Mouse (Mus musculus) kidney, postnatal 14 days (tissue): Measurements from ENCODE around the gene Vcan.

Source experiments
- DNase-seq: peaks from one replicate; pipeline ENCODE4 v3.0.0; 2022; ENCODE audit warnings: mixed read lengths

The Vcan gene

GRCm38 (mm10) chr13:89720497-89720896 lies 21.8 kb downstream of the Vcan start:
- no peak for DNase-seq

DNA sequence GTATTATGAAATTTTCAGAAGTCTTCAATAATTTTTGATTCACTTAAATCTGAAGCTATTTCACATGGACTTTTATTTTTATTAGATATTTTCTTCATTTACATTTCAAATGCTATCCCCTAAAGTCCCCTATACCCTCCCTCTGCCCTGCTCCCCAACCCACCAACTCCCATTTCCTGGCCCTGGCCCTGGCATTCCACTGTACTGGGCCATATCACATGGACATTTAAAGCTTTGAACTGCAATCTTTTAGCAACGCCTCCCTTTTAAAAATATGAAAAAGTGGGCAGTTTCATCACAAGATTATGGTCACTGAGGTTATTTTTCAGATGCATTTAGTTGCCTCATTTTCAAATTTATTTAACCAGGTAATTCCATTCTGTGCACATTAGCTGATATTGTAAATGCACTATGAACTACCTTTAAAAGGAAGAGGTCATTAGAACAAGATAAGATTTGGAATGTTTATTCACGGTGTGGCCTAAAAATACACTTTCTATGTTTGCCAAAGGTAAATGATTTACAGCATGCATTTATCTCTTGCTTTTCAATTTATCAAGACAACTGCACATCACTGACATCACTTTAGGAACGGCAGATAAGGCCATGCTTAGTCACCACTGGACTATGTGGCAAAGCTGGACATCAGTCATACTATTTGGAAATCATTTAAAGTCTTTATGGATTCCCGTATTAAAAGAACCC lies 32.7 kb downstream of the Vcan start:
- no peak for DNase-seq

- DNase-seq: peak; percentile 13
Measured at GRCm38 (mm10) chr13:89708151-89708927, 34.0 kb downstream of the Vcan start.

DNA sequence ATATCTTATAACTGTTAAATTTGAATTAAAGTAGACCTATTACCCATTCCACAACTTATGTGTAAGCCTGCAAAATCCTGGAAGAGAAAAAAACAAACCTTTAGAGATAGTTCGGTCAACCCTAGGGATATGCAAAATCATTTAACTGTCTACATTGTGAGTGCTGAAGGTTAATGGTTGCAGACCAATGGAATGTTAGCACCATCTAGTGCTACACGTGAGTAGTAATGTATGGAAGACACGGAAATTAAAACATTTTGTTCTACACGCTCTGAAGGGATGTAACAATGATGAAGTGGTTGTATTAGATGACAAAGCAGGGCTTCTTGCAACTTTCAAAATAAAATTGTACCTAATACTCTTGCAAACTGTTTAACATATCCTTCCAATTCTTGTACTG lies 39.9 kb downstream of the Vcan start:
- no peak for DNase-seq

GRCm38 (mm10) chr13:89699998-89700555 lies 42.2 kb downstream of the Vcan start:
- no peak for DNase-seq

DNA sequence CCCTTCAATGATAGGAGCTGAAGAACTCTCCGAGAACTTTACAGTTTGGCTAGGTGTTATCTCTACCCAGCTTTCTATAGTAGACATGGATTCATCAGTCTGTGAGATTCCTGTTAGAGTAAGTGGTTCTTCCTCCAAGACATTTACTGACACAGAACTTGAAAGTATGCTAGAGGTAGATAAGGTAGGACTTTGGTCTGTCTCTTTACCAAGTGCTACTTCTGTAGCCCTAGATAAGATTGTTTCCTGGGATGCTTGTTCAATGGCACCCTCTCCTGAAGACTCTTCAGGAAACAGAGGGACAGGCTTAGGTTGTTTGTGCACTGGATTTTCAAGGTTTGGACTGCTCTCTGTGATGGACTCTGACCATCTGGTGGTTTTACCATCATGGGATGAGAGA lies 49.7 kb downstream of the Vcan start:
- DNase-seq: no peak

GRCm38 (mm10) chr13:89683490-89683889 lies 58.8 kb downstream of the Vcan start:
- no peak for DNase-seq

DNA sequence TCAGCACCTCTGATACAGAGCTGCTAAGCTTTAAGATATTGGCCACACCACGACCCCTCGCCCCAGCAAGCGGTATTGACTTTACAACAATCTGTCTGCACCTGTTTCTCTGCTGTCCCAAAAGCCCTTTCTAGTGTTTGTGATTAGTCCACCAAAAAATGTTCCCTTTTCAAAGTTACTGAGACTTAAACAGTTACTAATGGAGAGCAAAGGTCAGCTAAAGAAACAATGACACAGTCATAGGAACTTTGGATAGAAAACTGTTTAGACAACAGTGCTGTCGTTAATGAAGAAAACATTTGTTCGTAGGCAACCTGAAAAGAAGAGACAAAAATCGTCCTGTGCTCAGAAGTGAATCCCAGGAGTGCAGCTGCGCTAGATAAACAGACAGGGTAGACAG lies 60.1 kb downstream of the Vcan start:
- DNase-seq: no peak

GRCm38 (mm10) chr13:89679756-89680155 lies 62.6 kb downstream of the Vcan start:
- no peak for DNase-seq

DNA sequence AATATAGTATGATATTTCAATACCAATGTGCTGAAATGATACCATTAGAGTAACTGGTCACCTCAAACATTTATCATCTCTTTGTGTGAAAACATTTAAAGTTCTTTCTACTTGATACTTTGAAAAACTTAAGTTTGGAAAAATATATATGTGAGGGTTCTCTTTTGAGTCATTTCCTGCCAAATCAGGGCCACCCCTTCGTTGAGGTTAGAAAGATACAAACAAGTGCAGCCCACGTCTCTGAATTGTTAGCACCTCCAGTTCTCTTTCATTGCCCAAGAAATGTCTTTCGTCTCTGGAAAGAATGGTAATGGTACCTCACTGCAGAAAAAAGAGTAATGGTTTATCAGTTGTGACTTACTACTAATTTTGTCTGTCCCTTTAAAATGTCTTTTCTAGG lies 71.8 kb downstream of the Vcan start:
- no peak for DNase-seq

DNA sequence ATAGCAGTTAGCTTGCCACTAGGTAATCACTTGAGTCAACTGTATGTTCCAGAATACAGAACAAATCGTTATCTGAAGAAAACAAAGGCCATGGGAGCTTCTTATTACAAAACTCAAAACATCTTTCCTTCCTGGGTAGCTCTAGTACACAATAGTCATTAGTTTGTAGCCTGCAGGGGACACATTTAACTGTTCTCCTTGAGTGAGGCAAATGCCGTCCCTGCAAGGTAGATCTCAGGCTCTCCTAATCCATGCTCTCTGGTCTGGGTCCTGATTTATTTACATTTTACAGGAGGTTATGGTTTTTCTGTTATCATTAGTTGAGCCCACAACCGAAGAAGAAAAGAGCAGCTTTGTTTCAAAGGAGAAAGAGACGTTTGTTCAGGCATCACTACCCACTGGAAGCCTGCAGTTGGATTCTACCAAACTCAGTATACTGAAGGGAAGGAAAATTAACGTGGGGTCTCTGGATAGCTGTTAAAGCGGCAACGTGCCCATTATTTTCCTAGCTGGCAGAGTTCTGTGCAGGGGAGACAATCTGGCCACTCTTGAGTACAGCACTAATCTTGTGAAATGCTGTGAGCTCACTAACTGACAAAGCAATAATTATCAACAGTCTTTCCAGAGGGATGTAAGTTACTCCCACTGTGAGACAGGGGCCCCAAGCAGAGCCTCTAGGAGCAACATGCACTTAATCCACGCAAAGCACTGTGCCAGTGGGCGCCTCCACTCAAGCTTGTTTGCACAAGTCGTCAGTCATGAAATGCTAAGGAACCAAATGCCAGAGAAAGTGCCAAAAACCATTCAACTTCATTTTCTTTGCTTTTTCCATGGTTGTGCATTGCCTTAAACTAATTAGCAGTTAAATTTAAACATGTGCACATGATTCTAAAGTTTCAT lies 73.1 kb downstream of the Vcan start:
- no peak for DNase-seq

DNA sequence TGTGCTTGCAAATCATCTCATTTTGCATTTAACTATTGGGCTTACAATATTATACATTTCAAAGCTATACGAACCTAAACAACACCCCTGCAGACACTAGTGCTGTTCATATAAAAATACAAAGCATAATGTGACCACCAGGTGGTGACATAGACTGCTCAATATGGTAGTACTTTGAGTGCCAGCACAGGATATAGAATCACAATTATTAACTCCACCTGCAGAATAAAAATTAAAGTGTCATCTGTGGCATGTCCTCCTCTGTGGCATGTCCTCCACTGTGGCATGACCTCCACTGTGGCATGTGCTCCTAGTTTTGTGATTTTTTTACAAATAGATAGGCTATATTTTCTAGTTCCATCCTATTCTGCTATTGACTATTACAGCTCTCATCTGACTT lies 74.2 kb downstream of the Vcan start:
- DNase-seq: peak; percentile 52

- DNase-seq: no peak
Measured at GRCm38 (mm10) chr13:89661688-89662087, 80.6 kb downstream of the Vcan start.

DNA sequence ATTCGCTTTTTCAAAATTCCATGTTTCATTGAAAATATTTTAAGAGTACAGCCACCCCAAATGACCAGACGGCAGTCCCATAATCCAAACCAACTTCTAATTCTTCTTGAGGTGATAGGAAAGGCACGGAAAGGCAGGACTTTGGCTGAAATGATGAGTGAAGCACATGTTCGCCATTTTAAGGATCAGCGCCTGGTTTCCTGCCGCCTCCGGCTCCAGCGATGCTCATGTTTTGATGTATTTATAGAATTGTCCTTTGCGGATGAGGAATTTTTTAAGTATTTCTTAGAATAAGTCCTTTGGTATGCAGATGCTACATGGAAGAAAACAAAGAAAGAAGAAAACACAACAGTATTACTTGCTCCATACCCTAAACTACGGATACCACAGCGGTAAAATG lies 85.3 kb downstream of the Vcan start:
- DNase-seq: no peak

- no peak for DNase-seq
Measured at GRCm38 (mm10) chr13:89653279-89653678, 89.0 kb downstream of the Vcan start.

GRCm38 (mm10) chr13:89652773-89653172 lies 89.5 kb downstream of the Vcan start:
- no peak for DNase-seq

DNA sequence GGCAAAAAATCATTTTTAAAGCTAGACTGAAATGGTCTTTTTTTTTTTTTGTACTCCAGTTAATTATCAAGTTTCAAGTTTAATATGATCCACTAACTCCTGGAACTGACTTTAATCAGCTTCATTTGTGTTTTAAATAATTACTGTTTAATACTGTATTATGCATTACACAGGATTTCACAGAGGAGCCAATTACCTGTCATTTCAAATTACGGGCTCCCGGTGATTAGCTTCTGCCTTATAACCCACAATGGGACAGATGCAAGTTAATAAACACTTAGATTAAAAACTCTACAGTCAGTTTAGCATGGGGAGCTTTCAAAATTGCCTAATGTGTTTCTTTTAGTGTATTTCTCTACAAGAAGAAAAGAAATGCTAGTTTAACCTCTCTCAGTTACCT lies 96.7 kb downstream of the Vcan start:
- DNase-seq: no peak

- no peak for DNase-seq
Measured at GRCm38 (mm10) chr13:89637012-89637411, 105.3 kb downstream of the Vcan start.

GRCm38 (mm10) chr13:89634137-89634683 lies 108.1 kb downstream of the Vcan start:
- DNase-seq: peak; percentile 58

- no peak for DNase-seq
Measured at GRCm38 (mm10) chr13:89619064-89619463, 123.2 kb downstream of the Vcan start.

DNA sequence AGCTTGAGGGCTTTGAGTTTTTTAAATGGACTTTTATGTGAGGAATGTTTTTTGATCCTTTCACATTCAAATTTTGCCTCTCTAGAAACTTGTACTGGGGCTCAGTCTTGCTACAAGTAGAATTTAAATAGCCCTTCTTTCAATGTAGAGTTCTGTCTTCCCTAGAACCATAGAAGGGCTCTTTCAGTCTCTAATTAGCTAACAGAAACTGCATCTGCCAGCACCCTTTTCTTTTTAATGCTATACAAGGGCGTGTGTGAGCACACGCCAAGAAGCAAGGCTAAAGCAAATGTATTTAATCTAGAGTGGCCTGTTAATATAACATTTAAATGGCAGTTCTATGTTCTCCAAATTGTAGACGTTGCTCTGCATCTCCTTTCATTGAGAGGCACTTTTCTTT lies 134.9 kb downstream of the Vcan start:
- no peak for DNase-seq
